Mouse (Mus musculus): ENCODE measurements at regions not wholly inside any gene's neighbourhood (a gene's known extent, or its start where the extent isn't known, plus 50 kb on each side); places are given as distances from the start of the nearest gene placed in this dataset.

DNA sequence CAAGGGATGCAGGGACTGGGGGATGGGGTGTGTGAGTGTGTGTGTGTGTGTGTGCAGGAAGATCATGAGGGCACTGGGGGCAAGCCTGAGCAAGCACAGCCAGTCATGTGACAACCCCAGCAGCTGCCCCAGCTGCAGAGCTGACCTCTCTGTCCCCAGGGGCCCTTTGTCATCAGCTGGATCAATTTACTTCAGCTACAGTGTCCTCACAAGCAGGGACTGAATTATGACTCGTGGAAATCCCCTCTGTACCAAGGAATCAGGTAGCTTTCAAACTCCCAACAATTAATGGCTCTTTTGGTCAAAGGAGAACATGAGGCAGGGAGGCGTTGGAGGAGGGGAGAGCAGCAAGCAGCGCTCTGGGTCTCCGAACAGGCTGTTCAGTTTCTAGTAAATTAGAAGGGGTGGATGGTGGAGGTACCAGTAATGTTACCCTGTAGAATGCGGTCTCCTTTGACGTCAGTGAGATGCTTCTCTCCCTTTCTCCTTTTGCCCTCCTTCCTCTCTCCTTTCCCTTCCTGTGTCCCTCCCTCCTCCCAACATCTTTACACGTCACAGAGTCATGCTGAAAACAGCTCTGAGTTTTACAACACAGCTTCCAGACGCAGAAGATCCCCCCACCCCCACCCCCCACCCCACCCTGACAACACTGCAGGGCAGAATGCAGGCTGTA is 106.5 kb downstream of the Tomm20 start:
- peak overlapping the region; percentile 89 for H3K27ac ChIP-seq (replicated peaks; ENCODE audit: low read depth, low read length)
- WGBS = 8% methylated on average over 8 of the region's 8 CpGs
- DNase-seq (peak; percentile 68), ATAC-seq (ENCODE audit: low FRiP score, low TSS enrichment) (peak; percentile 60; the same call in 1 of the 2 replicates)
- peak overlapping the region; percentile 43 for H3K9ac ChIP-seq (replicated peaks; ENCODE audit: low read length)
- H3K4me1 ChIP-seq (ENCODE audit: control insufficient read depth, insufficient read depth, low read length) = peaks cover 20% of the 10 kb centered on the region
- no peaks in the 10 kb centered on the region for H3K36me3 ChIP-seq (ENCODE audit: control insufficient read depth, insufficient read depth, low read length)
- H3K4me3 ChIP-seq (replicated peaks; ENCODE audit: low read depth, low read length) = no peak overlapping the region
- H3K9me3 ChIP-seq (ENCODE audit: control insufficient read depth, low read length) = no peaks in the 10 kb centered on the region
- peak overlapping the region; percentile 42 for H3K4me2 ChIP-seq (ENCODE audit: low read length)
- no peaks in the 10 kb centered on the region for H3K27me3 ChIP-seq (ENCODE audit: control insufficient read depth, insufficient read depth, low read length)

DNA sequence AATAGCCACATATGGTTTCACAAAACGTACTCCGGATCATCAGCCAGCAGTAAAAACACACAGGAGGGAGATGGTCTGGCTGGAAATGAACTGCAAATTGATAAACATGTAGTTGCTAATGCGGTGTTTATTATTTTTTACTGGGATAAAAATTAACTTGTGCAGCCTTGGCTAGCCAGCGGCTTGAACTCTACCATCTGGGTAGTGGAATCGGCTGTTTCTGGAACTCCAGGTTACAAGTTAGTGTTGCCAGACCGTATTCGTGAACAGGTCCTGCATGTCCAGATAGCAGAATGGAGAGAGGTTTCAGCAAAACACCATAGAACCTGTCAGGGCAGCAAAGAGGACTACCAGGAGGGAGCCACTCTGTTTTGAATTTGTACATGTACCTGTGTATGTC is 107.4 kb downstream of the Tomm20 start:
- Histone ChIP-seq H3K4me3 (replicated peaks; ENCODE audit: low read depth, low read length) (no peak overlapping the region), H3K9ac (replicated peaks; ENCODE audit: low read length) (no peak overlapping the region), H3K9me3 (ENCODE audit: control insufficient read depth, low read length) (no peaks in the 10 kb centered on the region), H3K4me2 (ENCODE audit: low read length) (no peak overlapping the region), H3K27ac (replicated peaks; ENCODE audit: low read depth, low read length) (peak overlapping the region; percentile 89), H3K4me1 (ENCODE audit: control insufficient read depth, insufficient read depth, low read length) (peaks cover 23% of the 10 kb centered on the region), H3K36me3 (ENCODE audit: control insufficient read depth, insufficient read depth, low read length) (no peaks in the 10 kb centered on the region), H3K27me3 (ENCODE audit: control insufficient read depth, insufficient read depth, low read length) (no peaks in the 10 kb centered on the region)
- 88% methylated on average over 7 of the region's 7 CpGs for WGBS
- ATAC-seq (ENCODE audit: low FRiP score, low TSS enrichment) (no peak), DNase-seq (no peak)

DNA sequence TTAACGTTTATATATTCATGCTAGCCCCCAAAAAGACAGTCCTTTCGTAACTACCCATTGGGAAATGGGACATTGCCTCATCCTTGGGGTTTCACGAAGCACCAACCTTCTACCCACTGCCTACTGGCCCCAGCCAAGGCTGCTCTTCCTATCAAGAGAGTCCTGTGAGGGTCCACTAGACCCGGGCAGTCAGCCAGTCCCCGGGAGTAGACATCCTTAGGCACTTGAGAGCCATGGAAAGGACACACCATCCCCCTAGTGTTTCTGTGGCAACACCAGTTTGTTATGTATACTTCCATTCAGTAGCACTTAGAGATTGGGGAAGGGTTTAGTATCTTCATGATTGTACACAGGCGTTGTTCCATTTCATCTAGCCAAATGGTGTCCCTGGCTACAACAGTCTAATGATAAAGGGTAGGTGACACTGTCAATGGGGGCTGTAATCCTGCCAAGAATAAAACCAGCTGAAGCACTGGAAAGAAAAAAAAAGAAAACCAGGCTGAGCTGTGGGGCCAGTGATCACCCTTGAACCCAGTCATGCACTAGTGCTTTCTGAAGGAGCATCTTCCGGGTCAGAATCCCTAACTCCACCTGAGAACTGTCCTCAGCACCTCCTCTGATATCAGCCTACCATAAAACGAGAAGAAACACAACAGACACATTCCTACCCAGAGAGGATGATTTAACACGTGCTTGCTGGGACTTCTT is 108.2 kb downstream of the Tomm20 start:
- 0 out of 2 replicates have a peak overlapping the region, but pooled peaks have one; percentile 37 for H3K27ac ChIP-seq (replicated peaks; ENCODE audit: low read depth, low read length)

DNA sequence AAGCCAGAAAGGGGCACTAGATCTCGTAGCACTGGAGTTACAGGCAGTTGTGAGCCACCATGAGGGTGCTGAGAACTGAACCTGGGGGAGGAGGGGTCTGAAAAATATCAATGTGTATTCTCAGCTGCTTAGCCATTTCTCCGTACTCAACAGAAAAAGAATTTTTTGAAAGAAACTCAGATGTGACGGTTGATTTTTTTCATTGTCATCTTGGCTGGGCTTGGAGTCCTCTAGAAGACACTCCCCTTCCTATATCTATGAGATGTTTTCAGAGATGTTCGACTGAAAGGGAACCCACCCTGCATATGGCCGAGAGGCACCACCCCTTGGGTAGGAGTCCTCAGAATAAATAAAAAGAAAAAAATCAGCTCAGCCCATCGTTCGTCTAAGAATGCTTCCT is 110.1 kb downstream of the Tomm20 start:
- Histone ChIP-seq H3K4me1 (ENCODE audit: control insufficient read depth, insufficient read depth, low read length) (peaks cover 27% of the 10 kb centered on the region), H3K4me2 (ENCODE audit: low read length) (no peak overlapping the region), H3K27ac (replicated peaks; ENCODE audit: low read depth, low read length) (no peak overlapping the region), H3K9me3 (ENCODE audit: control insufficient read depth, low read length) (no peaks in the 10 kb centered on the region), H3K4me3 (replicated peaks; ENCODE audit: low read depth, low read length) (no peak overlapping the region), H3K27me3 (ENCODE audit: control insufficient read depth, insufficient read depth, low read length) (no peaks in the 10 kb centered on the region), H3K36me3 (ENCODE audit: control insufficient read depth, insufficient read depth, low read length) (no peaks in the 10 kb centered on the region), H3K9ac (replicated peaks; ENCODE audit: low read length) (no peak overlapping the region)
- WGBS = 84% methylated on average over 7 of the region's 7 CpGs
- DNase-seq (no peak), ATAC-seq (ENCODE audit: low FRiP score, low TSS enrichment) (no peak)

More for the DNA sequence above, 108.2 kb downstream of the Tomm20 start:
- H3K9ac ChIP-seq (replicated peaks; ENCODE audit: low read length) = no peak overlapping the region
- H3K36me3 ChIP-seq (ENCODE audit: control insufficient read depth, insufficient read depth, low read length) = no peaks in the 10 kb centered on the region
- no peaks in the 10 kb centered on the region for H3K27me3 ChIP-seq (ENCODE audit: control insufficient read depth, insufficient read depth, low read length)
- H3K9me3 ChIP-seq (ENCODE audit: control insufficient read depth, low read length) = no peaks in the 10 kb centered on the region
- no peak overlapping the region for H3K4me2 ChIP-seq (ENCODE audit: low read length)
- no peak overlapping the region for H3K4me3 ChIP-seq (replicated peaks; ENCODE audit: low read depth, low read length)
- ATAC-seq (ENCODE audit: low FRiP score, low TSS enrichment) = no peak
- 76% methylated on average over 9 of the region's 9 CpGs for WGBS
- DNase-seq = no peak
- peaks cover 25% of the 10 kb centered on the region for H3K4me1 ChIP-seq (ENCODE audit: control insufficient read depth, insufficient read depth, low read length)

DNA sequence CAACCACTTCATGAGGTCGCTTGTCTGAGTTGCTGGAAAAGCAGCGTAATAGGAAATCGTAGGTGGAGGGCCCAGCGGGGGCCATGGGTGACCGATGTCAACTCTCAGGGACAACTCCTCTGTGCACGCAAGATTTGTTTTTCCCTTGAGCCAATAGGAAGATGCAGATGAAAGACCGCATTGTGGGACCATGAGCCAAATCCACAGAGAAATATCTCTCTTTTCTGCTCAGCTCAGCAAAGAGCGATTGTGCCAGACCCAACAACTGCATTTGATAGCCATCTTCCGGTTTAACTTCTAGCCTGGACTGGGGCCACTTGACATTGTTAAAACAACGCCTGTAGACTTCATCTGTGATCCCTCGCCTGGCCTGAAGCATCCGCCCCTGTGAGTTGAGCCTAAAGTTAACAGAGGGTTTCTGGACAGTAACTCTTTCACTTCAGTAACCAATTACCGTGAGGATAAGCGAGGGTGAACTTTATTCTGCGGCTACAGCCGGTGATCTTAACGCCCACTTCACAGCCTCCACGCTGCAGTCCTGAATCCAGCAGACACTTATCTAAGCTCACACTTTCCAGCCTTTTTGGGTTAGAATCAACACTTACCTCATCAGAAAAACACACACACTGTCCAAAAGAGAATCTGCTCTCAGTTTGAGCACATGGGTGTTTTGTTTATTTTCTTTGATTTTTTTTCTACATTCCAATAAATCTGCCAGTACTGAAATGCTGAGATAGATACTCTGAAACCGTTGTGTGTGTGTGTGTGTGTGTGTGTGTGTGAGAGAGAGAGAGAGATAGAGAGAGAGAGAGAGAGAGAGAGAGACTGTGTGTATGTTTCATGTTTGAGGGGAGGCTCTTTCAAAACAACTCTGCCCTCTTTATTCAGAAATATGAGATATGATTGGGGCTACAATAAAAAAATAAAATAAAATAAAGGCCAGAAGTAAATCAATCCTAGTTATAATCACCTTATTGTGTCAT is 111.9 kb downstream of the Tomm20 start:
- 75% methylated on average over 19 of the region's 19 CpGs for WGBS
- Histone ChIP-seq H3K27me3 (ENCODE audit: control insufficient read depth, insufficient read depth, low read length) (no peaks in the 10 kb centered on the region), H3K9me3 (ENCODE audit: control insufficient read depth, low read length) (no peaks in the 10 kb centered on the region), H3K4me1 (ENCODE audit: control insufficient read depth, insufficient read depth, low read length) (peaks cover 13% of the 10 kb centered on the region; the same call in 1 of the 2 replicates), H3K4me3 (replicated peaks; ENCODE audit: low read depth, low read length) (no peak overlapping the region), H3K27ac (replicated peaks; ENCODE audit: low read depth, low read length) (no peak overlapping the region), H3K9ac (replicated peaks; ENCODE audit: low read length) (no peak overlapping the region), H3K36me3 (ENCODE audit: control insufficient read depth, insufficient read depth, low read length) (no peaks in the 10 kb centered on the region), H3K4me2 (ENCODE audit: low read length) (no peak overlapping the region)
- ATAC-seq (ENCODE audit: low FRiP score, low TSS enrichment) = no peak
- no peak for DNase-seq

DNA sequence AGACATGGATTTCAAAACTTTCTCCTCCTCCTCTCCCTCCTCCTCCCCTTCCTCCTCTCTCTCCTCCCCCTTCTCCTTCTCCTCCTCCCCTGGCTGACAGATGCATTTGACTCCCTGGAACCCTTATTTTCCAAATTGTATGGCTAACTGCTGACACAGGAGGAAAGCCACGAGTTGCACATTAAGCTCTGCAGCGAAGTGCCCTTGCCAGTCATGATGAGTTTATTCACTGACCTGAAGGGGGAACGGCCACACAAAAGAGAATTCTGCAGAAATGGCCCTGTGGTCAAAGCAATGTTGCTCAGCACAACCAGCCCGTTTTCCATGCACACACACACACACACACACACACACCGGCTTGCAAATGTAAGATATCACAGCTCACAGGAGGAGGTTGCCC is 112.6 kb downstream of the Tomm20 start:
- no peak overlapping the region for H3K4me3 ChIP-seq (replicated peaks; ENCODE audit: low read depth, low read length)
- H3K9me3 ChIP-seq (ENCODE audit: control insufficient read depth, low read length) = no peaks in the 10 kb centered on the region
- 0 out of 2 replicates have a peak, but pooled peaks cover 10% of the 10 kb centered on the region for H3K4me1 ChIP-seq (ENCODE audit: control insufficient read depth, insufficient read depth, low read length)
- WGBS = 34% methylated on average over 5 of the region's 5 CpGs
- H3K27me3 ChIP-seq (ENCODE audit: control insufficient read depth, insufficient read depth, low read length) = no peaks in the 10 kb centered on the region
- no peak overlapping the region for H3K9ac ChIP-seq (replicated peaks; ENCODE audit: low read length)
- DNase-seq (no peak), ATAC-seq (ENCODE audit: low FRiP score, low TSS enrichment) (no peak)
- no peak overlapping the region for H3K27ac ChIP-seq (replicated peaks; ENCODE audit: low read depth, low read length)
- H3K4me2 ChIP-seq (ENCODE audit: low read length) = no peak overlapping the region
- H3K36me3 ChIP-seq (ENCODE audit: control insufficient read depth, insufficient read depth, low read length) = no peaks in the 10 kb centered on the region

DNA sequence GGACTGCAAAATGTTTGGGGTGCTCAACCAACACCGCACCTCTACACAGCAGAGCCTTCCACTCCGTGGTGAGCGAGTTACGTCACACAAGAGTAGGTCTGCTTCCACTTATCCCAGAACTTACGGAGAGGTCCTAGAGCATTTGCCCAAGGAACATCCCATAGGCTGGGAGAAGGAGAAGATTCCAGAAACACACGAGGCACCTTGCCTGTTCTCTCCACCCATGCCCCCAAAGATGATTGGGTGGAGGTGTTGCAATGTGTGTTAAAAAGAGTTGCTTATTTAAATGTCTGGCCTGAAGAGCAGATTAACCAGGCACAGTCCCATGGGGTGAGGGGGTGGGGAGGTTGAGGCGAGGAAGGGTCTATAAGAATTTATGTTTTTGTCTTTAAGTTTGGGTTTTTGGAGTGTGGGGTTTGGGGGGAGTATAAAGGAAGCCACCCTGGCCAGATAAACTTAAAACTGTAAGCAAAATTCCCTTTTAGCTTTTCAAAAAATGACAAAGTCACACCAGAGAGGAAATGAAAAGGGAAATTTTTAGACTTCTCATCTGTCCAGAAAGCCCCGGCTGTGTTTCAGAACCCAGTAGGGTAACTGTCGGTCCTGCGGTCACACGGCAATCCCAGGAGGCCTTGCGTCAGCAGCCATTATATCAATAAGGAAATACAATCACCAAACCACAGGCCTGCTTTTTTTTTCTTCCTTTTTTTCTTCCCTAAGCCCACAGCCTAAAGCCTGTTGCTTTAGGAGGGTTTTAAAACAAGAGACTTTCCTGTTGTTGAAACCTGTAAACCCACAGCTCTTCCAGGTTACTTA is 113.3 kb downstream of the Tomm20 start:
- no peak overlapping the region for H3K27ac ChIP-seq (replicated peaks; ENCODE audit: low read depth, low read length)
- H3K9me3 ChIP-seq (ENCODE audit: control insufficient read depth, low read length) = no peaks in the 10 kb centered on the region
- no peak overlapping the region for H3K9ac ChIP-seq (replicated peaks; ENCODE audit: low read length)
- H3K36me3 ChIP-seq (ENCODE audit: control insufficient read depth, insufficient read depth, low read length) = no peaks in the 10 kb centered on the region
- DNase-seq = no peak
- no peak overlapping the region for H3K4me2 ChIP-seq (ENCODE audit: low read length)
- no peak for ATAC-seq (ENCODE audit: low FRiP score, low TSS enrichment)
- H3K4me1 ChIP-seq (ENCODE audit: control insufficient read depth, insufficient read depth, low read length) = peaks cover 9% of the 10 kb centered on the region; the same call in 1 of the 2 replicates
- H3K27me3 ChIP-seq (ENCODE audit: control insufficient read depth, insufficient read depth, low read length) = no peaks in the 10 kb centered on the region
- H3K4me3 ChIP-seq (replicated peaks; ENCODE audit: low read depth, low read length) = no peak overlapping the region
- 74% methylated on average over 12 of the region's 12 CpGs for WGBS

Data from midbrain, embryonic 14.5 days (tissue).